Mouse (Mus musculus) midbrain, postnatal 0 days (tissue): Measurements from ENCODE around the gene Aass. TPM values are rescaled to one million over a fixed set of nuclear protein-coding genes. Genes with fewer than 3 reads are reported as not detected.

Experiments
- ATAC-seq: fragments of 200-750 bp; cut with Nextera tagmentation; 2 replicates; pipeline ENCODE4 v1.8.0; 2017; ENCODE audit warnings: moderate number of reproducible peaks, mild to moderate bottlenecking, moderate TSS enrichment, moderate library complexity; ENCODE audit not compliant: low FRiP score
- DNase-seq: peaks from one replicate; pipeline ENCODE4 v3.0.0-alpha.2; 2015; ENCODE audit warnings: low spot score
- H3K27ac ChIP-seq: fragments of 300-500 bp; sonication (generic); 2 replicates; pipeline ENCODE4 v1.5.1; 2014; ENCODE audit warnings: low read depth, mild to moderate bottlenecking, low read length, mixed read lengths
- H3K27me3 ChIP-seq: fragments of 300-500 bp; sonication (generic); 2 replicates; pipeline ENCODE4 v1.6.1; 2014; ENCODE audit warnings: low read length, control low read depth, mixed read lengths; ENCODE audit not compliant: insufficient read depth
- H3K36me3 ChIP-seq: fragments of 300-500 bp; sonication (generic); 2 replicates; pipeline ENCODE4 v1.6.1; 2014; ENCODE audit warnings: low read length, control low read depth, mixed read lengths; ENCODE audit not compliant: insufficient read depth
- H3K4me1 ChIP-seq: fragments of 300-500 bp; sonication (generic); 2 replicates; pipeline ENCODE4 v1.6.1; 2014; ENCODE audit warnings: mild to moderate bottlenecking, control low read depth, antibody characterized with exemption, low read length, mixed read lengths; ENCODE audit not compliant: insufficient read depth
- H3K4me2 ChIP-seq: fragments of 300-500 bp; sonication (generic); 2 replicates; pipeline ENCODE4 v1.6.1; 2014; ENCODE audit warnings: low read depth, mild to moderate bottlenecking, low read length, mixed read lengths; ENCODE audit not compliant: poor library complexity, severe bottlenecking
- H3K4me3 ChIP-seq: fragments of 300-500 bp; sonication (generic); 2 replicates; pipeline ENCODE4 v1.5.1; 2014; ENCODE audit warnings: low read depth, mild to moderate bottlenecking, low read length, moderate library complexity
- H3K9ac ChIP-seq: fragments of 300-500 bp; sonication (generic); replicated peaks from 2 replicates; pipeline ENCODE4 v1.6.1; 2014; ENCODE audit warnings: mild to moderate bottlenecking, low read length, moderate library complexity, mixed read lengths; ENCODE audit not compliant: poor library complexity, severe bottlenecking
- H3K9me3 ChIP-seq: fragments of 300-500 bp; sonication (generic); 2 replicates; pipeline ENCODE4 v1.6.1; 2016; ENCODE audit warnings: low read length, control low read depth
- CTCF ChIP-seq: IDR thresholded peaks from 2 replicates; pipeline ENCODE4 v1.5.1; 2016; ENCODE audit warnings: antibody characterized with exemption, mild to moderate bottlenecking
- WGBS: fragments of 180-500 bp; shearing (Covaris S2); extraction: QIAGEN DNeasy Blood & Tissue Kit; methylation state at CpG from one replicate; pipeline ENCODE4 v1.1.7; 2014; 5-methylcytosine and 5-hydroxymethylcytosine counted together
- polyA plus RNA-seq: library from polyadenylated mRNA; unstranded; fragments of >200 nt; fragmentation: Nextera tagmentation; extraction: Ambion mirVana; gene quantifications from 2 replicates; pipeline ENCODE4 v1.2.1, GENCODE M21; 2015
- total RNA-seq: library from RNA; depleted of rRNA; stranded (reverse); fragments of >200 nt; gene quantifications from 2 replicates; pipeline ENCODE4 v1.2.3, GENCODE M21; 2014

Gene Aass
- total and polyA plus RNA-seq, 2 experiments from 2014 or later: 0.16 to 0.64 TPM

- no peaks in the 10 kb centered on the region for H3K9me3 ChIP-seq
- no peaks in the 10 kb centered on the region for H3K4me1 ChIP-seq
- ATAC-seq (no peak), DNase-seq (no peak)
- no peak overlapping the region for H3K27ac ChIP-seq
- no peak overlapping the region for H3K4me3 ChIP-seq
- H3K9ac ChIP-seq: no peak overlapping the region
- TF ChIP-seq CTCF: no peak
- H3K4me2 ChIP-seq: no peak overlapping the region
- H3K27me3 ChIP-seq: no peaks in the 10 kb centered on the region
- H3K36me3 ChIP-seq: no peaks in the 10 kb centered on the region
Observed at GRCm38 (mm10) chr6:23143980-23144379, 11.2 kb upstream of the Aass start.

DNA sequence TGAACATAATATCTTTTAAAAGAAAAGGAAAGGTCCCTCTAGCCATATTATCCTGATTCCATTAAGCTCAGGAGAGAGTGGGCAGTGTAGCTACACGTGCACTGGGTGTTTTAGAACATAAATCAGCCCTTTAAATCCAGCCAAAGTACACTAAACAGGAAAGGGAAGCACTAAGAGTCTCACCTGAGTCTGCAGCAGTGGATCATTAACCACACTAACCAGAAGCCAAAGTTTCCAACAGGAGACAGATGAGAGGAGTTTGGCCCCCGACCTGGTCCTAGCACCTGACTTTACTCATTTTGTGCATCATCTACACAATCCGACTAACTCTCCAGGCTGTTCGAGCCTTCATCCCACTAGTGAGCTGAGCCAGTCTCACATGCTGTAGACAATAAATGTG lies 1.8 kb downstream of the Aass start:
- DNase-seq (no peak), ATAC-seq (no peak)
- no peak overlapping the region for H3K4me3 ChIP-seq
- TF ChIP-seq CTCF: no peak
- WGBS: 80% methylated on average over 4 of the region's 4 CpGs
- no peak overlapping the region for H3K27ac ChIP-seq
- no peak overlapping the region for H3K4me2 ChIP-seq
- no peaks in the 10 kb centered on the region for H3K4me1 ChIP-seq
- H3K9me3 ChIP-seq: no peaks in the 10 kb centered on the region
- no peak overlapping the region for H3K9ac ChIP-seq
- H3K27me3 ChIP-seq: no peaks in the 10 kb centered on the region; the same call in 1 of the 2 replicates
- H3K36me3 ChIP-seq: no peaks in the 10 kb centered on the region

GRCm38 (mm10) chr6:23129201-23129600 lies 3.6 kb downstream of the Aass start:
- peak; percentile 52 for DNase-seq
- no peak overlapping the region for H3K27ac ChIP-seq

DNA sequence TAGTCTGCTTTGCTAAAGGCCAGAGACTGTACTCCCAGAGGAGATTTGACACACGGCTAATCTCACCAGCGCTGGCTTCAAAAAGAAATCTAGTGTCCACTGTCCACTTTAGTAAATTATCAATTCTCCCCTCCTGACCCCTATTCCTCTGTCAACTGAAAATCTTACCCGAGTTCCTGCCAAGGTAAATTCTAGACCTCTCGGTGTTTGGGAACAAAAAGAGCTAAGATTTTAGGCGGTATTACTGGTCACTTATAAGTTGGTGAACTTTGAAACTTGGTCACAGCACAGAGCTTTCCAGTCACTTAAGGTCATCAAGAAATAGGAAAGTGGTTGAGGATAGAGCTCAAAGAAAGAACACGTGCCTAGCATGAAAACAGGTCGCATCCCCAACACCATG lies 6.1 kb downstream of the Aass start:
- H3K36me3 ChIP-seq: no peaks in the 10 kb centered on the region
- no peak overlapping the region for H3K27ac ChIP-seq
- no peak overlapping the region for H3K4me2 ChIP-seq
- no peaks in the 10 kb centered on the region for H3K9me3 ChIP-seq
- no peak for TF ChIP-seq CTCF
- H3K4me1 ChIP-seq: no peaks in the 10 kb centered on the region
- ATAC-seq: no peak
- H3K27me3 ChIP-seq: no peaks in the 10 kb centered on the region
- no peak overlapping the region for H3K4me3 ChIP-seq
- DNase-seq: no peak
- 85% methylated on average over 7 of the region's 7 CpGs for WGBS
- H3K9ac ChIP-seq: no peak overlapping the region

More at GRCm38 (mm10) chr6:23129201-23129600, 3.6 kb downstream of the Aass start:
- Histone ChIP-seq H3K4me3 (no peak overlapping the region), H3K9ac (no peak overlapping the region), H3K9me3 (no peaks in the 10 kb centered on the region), H3K27me3 (no peaks in the 10 kb centered on the region; the same call in 1 of the 2 replicates), H3K4me2 (no peak overlapping the region), H3K4me1 (no peaks in the 10 kb centered on the region), H3K36me3 (no peaks in the 10 kb centered on the region)
- ATAC-seq: no peak
- no peak for TF ChIP-seq CTCF
- WGBS: 52% methylated on average over 4 of the region's 4 CpGs

DNA sequence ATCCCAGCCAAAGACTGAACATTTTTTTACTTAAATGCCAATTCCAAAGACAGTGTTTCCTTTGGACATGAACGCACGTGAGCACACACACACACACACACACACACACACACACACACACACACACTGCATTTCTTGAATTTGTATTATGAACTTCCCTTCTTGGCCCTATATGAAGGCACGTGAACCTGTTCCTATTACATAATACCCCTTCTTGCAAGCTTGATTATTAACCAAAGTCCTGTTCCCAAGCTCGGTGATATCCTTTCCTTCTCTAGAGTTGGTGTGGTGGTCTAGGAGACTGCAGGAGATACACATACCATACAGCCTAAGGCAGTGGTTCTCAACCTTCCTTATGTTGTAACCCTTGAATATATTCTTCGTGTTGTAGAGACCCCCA lies 7.0 kb downstream of the Aass start:
- no peaks in the 10 kb centered on the region for H3K36me3 ChIP-seq

GRCm38 (mm10) chr6:23124823-23125222 lies 8.0 kb downstream of the Aass start:
- Histone ChIP-seq H3K27me3 (no peaks in the 10 kb centered on the region), H3K9ac (no peak overlapping the region), H3K4me3 (no peak overlapping the region), H3K4me2 (no peak overlapping the region), H3K36me3 (no peaks in the 10 kb centered on the region), H3K27ac (no peak overlapping the region), H3K9me3 (no peaks in the 10 kb centered on the region), H3K4me1 (no peaks in the 10 kb centered on the region)
- ATAC-seq (no peak), DNase-seq (no peak)
- no peak for TF ChIP-seq CTCF
- 81% methylated on average over 2 of the region's 2 CpGs for WGBS

More for the DNA sequence above, 7.0 kb downstream of the Aass start:
- TF ChIP-seq CTCF: no peak
- Histone ChIP-seq H3K27ac (no peak overlapping the region), H3K4me1 (no peaks in the 10 kb centered on the region), H3K27me3 (no peaks in the 10 kb centered on the region), H3K9ac (no peak overlapping the region), H3K4me3 (no peak overlapping the region), H3K9me3 (no peaks in the 10 kb centered on the region), H3K4me2 (no peak overlapping the region)
- whole genome bisulfite sequencing: 92% methylated on average over 5 of the region's 5 CpGs
- DNase-seq (no peak), ATAC-seq (no peak)

DNA sequence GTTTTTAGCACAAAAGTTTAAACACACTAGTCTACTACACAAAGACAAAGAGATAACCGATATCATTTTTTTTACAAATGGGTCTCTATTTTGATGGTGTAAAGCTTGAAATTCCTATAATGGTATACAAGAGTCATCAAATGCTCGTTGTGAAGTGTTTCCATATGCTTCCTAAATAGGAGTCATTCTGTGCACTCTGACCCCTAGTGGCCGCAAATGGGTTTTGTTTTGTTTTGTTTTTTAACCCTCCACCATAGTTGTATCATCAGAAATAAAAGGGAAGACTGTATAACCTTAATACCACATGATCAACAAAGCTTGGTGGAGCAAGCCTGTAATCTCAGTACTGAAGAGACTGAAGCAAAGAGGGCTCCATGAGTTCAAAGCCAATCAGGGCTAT lies 9.9 kb downstream of the Aass start:
- H3K4me3 ChIP-seq: no peak overlapping the region
- no peak overlapping the region for H3K9ac ChIP-seq
- H3K4me2 ChIP-seq: no peak overlapping the region
- H3K4me1 ChIP-seq: no peaks in the 10 kb centered on the region
- DNase-seq (peak; percentile 6), ATAC-seq (no peak)
- no peaks in the 10 kb centered on the region for H3K36me3 ChIP-seq
- WGBS: 47% methylated on average over 3 of the region's 3 CpGs
- no peaks in the 10 kb centered on the region for H3K27me3 ChIP-seq
- no peaks in the 10 kb centered on the region for H3K9me3 ChIP-seq
- H3K27ac ChIP-seq: no peak overlapping the region
- TF ChIP-seq CTCF: peak; percentile 53
